Mouse (Mus musculus) c-Kit-negative CD71-positive TER-119-positive erythroid progenitor cells, embryonic 14.5 days (primary cell): ENCODE results near the gene Tmem127.
A peak's percentile ranks its signal among the peaks of the same experiment; 100 is the strongest.
"Not testable (repeated sequence)": the region's sequence is repeated elsewhere in the genome, so short reads cannot be mapped to it uniquely, and the experiment has no call there.

Source experiments
- DNase-seq: peaks from one replicate; pipeline ENCODE4 v3.0.0-alpha.2; 2013; ENCODE audit warnings: low read depth, low spot score

The Tmem127 gene

DNA sequence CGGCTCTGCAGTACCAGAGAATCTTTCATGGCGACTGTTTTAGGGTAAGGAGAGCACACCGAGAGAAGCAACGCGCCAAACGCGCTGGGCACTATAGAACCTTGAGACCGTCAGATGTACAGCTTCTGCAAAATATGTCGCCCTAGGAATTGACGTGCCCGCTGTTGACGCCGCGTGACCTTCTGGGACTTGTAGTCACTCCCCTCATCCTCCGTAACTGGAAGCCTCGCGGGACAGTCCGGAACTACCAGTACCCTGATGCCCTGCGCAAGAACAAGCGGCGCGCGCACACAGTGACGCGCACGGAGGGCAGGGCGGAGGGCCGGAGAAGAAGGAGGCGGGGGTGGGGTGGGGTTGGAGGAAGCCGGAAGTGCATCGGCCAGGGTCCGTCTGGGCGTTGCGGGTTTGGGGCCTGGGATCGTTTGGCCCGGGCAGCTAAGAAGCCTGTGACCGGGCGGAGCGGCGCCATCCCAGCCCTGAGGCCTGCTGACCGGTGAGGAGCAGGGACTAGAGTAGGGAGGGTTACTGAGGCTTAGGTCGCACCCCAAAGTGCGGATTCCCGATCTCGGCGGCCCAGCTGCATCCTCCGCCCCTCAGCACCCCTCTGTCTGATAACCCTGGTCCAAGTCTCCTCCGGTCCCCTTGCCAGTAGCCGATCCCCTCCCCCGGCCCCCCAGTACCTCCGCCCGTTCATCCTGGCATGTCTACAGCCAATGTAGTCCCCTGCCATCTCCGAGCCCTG lies at the start of gene Tmem127, which contains the start of gene Ciao1:
Gene Tmem127 (plus strand): TSS at position 317 of the 742 bp plus-strand sequence.
Gene Ciao1 (minus strand): TSS at position 225 of the 742 bp plus-strand sequence.
- DNase-seq, result peak; percentile 96

- peak; percentile 55 for DNase-seq
Measured at GRCm38 (mm10) chr2:127204932-127205331, 42.8 kb upstream of the Tmem127 start.

DNA sequence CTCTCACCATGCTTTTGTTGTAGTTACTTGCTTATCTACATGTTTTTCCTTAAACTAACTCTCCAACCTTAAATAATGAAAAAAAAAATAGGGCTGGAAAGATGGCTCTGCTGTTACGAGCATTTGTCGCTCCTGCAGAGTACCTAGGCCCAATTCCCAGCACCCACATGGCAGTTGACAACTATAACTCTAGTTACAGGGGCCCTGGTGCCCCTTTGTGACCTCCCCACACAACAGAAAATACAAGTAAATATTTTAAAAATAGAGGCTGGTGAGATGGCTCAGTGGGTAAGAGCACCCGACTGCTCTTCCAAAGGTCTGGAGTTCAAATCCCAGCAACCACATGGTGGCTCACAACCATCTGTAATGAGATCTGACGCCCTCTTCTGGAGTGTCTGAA lies 41.8 kb upstream of the Tmem127 start:
- not testable (repeated sequence) for DNase-seq

DNA sequence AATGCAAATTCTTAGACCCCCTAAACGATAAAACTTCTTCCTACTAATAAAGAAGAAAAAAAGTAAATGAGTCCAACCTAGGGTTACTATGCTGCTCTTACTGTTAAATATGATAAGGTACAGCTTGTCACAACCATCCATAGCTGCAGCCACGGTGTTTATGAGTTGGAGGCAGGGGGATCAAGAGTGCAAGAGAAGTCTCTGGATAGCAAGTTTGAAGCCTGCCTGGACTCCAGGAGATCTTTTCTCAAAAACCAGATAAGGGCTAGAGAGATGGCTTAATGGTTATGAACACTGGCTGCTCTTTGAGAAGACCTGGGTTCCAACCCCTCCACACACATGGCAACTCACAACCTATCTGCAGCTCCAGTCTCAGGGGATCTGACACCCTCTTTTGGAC lies 40.8 kb upstream of the Tmem127 start:
- no peak for DNase-seq

- DNase-seq, result peak; percentile 91
Measured at GRCm38 (mm10) chr2:127207547-127208451, 39.9 kb upstream of the Tmem127 start, which contains the start of the genes 1810024B03Rik and Snrnp200. Gene 1810024B03Rik (minus strand): TSS chr2:127208280. Gene Snrnp200 (plus strand): TSS chr2:127208386.

DNA sequence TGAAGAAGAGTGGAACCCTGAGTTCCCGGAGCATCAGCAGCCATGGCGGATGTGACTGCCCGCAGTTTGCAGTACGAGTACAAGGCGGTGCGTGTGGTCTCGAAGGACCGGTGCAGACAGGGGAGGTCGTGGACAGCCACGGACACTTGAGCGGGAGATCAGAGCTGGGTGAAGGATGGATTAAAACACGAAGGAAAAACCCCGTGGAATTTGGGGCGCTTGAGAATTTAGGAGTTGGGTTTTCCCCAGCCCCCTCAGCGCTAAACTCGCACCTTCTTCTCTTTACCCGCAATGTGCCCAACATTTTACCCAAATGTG lies 39.3 kb upstream of the Tmem127 start:
- DNase-seq, result no peak

DNA sequence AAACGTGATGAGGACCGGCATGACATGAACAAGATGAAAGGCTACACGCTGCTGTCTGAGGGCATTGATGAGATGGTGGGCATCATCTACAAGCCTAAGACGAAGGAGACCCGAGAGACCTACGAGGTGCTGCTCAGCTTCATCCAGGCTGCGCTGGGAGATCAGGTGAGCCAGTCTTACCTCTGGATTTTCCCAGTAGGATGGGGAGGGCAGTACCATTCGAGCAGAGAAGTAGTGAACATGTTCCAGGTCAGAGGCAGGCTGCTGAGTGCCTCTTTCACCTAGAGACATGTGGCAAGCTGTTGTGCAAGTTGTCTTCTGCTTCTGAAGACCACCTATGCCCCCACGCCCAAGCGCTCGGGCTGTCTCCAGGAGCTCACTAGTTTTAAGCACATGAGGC lies 37.0 kb upstream of the Tmem127 start:
- DNase-seq, result no peak

- DNase-seq, result no peak
Measured at GRCm38 (mm10) chr2:127217746-127218145, 30.0 kb upstream of the Tmem127 start.

DNA sequence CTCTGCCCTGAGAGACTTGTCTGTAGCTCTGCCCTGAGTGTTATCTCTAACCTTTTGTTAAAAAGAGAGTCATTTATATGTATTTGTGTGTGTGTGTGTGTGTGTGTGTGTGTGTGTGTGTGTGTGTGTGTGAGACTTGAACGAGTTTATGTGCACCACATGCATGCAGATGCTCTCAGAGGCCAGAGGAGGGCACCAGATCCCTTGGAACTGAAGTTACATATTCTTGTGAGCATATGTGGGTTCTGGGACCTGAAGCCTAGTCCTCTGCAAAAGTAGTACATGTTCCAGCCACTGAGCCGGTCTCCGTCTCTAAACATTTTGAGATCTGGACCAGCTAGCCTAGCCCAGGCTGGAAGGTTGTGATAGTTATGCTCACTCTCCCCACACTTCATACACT lies 22.4 kb upstream of the Tmem127 start:
- no peak for DNase-seq

DNA sequence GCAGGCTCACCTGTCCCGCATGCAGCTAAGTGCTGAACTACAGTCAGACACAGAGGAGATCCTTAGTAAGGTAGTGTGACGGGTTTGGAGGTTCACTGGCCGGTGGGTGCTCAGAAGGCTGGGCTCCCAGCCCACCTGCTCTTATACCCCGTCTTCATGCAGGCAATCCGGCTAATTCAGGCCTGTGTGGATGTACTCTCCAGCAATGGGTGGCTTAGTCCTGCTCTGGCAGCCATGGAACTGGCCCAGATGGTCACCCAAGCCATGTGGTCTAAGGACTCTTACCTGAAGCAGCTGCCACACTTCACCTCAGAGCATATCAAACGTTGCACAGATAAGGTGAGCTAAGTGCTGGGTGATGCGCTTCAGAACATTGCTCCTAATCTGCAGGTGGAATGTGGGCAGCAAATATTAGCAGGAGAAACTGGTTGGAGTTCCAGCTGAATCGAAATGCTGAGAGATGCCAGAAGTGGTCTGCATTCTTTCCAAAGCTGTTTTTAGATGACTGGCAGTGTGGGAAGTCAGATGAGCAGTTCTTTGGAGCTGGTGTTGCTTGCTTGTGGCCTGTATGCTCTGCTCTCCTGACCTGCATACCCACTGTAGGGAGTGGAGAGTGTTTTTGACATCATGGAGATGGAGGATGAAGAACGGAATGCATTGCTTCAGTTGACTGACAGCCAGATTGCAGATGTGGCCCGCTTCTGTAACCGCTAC lies 9.7 kb upstream of the Tmem127 start:
- no peak for DNase-seq

DNA sequence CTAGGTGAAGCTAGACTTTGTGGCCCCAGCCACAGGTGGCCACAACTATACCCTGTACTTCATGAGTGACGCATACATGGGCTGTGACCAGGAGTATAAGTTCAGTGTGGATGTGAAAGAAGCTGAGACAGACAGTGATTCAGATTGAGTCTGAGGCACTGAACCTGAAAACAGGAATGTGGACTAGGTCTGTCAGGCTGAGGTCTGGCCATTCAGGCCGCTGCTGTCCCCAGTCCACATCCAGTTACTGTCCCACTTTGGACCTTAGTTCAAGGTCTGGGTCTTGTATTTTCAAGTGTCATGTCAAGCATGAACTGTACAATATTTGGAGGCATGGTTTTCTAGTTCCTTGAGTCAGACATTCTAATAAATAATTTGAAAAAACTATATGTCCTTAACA lies 7.6 kb upstream of the Tmem127 start:
- no peak for DNase-seq

GRCm38 (mm10) chr2:127248334-127249004 lies 761 bp downstream of the Tmem127 start:
- peak; percentile 33 for DNase-seq

- DNase-seq, result no peak
Measured at GRCm38 (mm10) chr2:127250291-127251008, 2.7 kb downstream of the Tmem127 start.

- DNase-seq, result no peak
Measured at GRCm38 (mm10) chr2:127251457-127251856, 3.7 kb downstream of the Tmem127 start.

GRCm38 (mm10) chr2:127251880-127252527 lies 4.3 kb downstream of the Tmem127 start:
- DNase-seq, result no peak

DNA sequence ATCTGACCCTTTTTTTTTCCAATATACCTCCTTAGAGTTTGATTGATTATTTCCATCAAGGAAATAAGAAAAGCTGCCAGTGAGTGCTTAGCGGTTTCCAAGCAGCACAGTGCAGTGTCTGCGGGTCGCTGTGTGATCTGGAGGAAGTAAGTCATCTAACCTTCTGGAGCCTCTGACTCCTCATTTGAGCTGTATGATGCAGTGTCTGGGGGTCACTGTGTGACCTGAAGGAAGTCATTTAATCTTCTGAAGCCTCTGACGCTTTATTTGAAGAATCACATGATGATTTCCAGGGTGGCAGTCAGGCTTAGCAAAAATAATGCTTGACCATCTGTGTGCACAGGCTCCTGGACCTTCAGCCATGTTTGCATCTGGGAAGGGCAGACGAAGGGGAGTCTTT lies 5.1 kb downstream of the Tmem127 start:
- no peak for DNase-seq

- no peak for DNase-seq
Measured at GRCm38 (mm10) chr2:127254604-127255134, 7.0 kb downstream of the Tmem127 start.

DNA sequence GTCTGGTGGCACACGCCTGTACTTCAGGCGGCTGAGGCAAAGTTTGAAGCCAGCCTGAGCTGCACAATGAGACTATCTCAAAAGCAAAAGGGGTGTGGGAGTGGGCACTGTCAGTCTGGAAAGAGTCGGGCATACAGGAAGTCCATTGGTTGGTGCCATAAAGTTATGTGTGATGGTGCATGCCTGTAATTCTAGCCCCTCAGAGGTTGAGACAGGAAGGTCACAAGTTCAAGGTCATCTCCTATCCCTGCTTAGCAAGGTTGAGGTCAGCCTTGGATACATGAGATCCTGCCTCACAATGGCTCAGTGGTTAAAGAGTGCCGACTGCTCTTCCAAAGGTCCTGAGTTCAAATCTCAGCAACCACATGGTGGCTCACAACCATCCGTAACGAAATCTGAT lies 7.6 kb downstream of the Tmem127 start:
- no peak for DNase-seq

- DNase-seq, result no peak
Measured at GRCm38 (mm10) chr2:127259340-127259739, 11.6 kb downstream of the Tmem127 start.

GRCm38 (mm10) chr2:127262480-127262879 lies 14.8 kb downstream of the Tmem127 start:
- DNase-seq, result no peak
